Mouse (Mus musculus): Measurements from ENCODE around the gene Vmn1r54. TPM values are rescaled to one million over a fixed set of nuclear protein-coding genes. Genes with fewer than 3 reads are reported as not detected.

The Vmn1r54 gene
- not detected for total RNA-seq (2023)

GRCm38 (mm10) chr6:90246000-90246399 is at the start of gene Vmn1r54:
Vmn1r54 (plus strand) TSS chr6:90246300.

DNA sequence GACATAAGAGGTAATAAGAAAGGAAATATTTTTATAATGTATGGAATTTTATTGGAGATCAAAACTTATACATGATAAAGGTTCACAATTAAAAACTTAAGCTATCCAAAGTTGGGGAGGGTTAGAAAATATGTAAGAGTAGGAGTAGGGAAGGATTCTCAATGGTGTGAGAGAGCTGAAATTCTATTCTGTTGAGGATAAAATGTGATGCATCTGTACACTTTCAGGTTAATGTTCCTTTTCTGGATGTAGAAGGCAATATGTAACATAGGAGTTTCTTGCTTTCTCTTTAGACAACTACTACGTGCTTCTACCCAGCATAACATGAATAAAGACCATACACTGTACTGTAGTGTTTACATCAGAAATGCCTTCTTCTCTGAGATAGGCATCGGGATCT is 43.6 kb upstream of the Vmn1r54 start, which contains the start of gene V1ra8:
Gene V1ra8, plus strand, starts transcription at position 301 of the 400 bp plus-strand sequence.

GRCm38 (mm10) chr6:90224338-90224737 is 21.8 kb upstream of the Vmn1r54 start, which contains the start of gene Vmn1r53:
Vmn1r53 (minus strand) TSS chr6:90224438.

DNA sequence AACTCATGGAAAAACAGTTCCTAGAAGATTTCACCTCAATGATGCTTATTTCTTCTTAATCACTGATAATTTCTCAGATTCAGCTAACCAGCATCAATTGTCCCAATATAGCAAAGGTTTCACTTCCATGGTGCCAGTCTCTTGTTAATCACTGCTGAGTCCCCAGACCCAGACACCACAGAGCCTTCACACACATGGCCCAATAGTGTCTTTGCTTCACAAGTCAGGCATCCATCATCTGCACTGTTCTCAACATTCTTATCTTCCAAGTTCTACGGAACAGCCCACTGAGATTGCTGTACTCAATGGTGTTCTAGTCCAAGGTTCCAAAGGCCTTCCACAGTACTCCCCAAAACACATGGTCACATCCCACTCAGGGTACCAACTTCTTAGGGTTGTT is 54.8 kb downstream of the Vmn1r54 start, which contains the start of gene BC048671:
Gene BC048671, plus strand, starts transcription at position 301 of the 400 bp plus-strand sequence.

Other genes with a start within 250 kb of the Vmn1r54 start
- not detected for gene Vmn1r47, start 230.2 kb upstream of the Vmn1r54 start, total RNA-seq (2023)
- not detected for gene Vmn1r48, start 209.5 kb upstream of the Vmn1r54 start, total RNA-seq (2023)
- gene Vmn1r49, start 167.8 kb upstream of the Vmn1r54 start, total RNA-seq (2023), result not detected
- gene Vmn1r50, start 144.9 kb upstream of the Vmn1r54 start, total RNA-seq (2023), result not detected
- gene Vmn1r51, start 123.7 kb upstream of the Vmn1r54 start, total RNA-seq (2023), result not detected
- not detected for gene Vmn1r52, start 71.5 kb upstream of the Vmn1r54 start, total RNA-seq (2023)
- gene V1ra8, start 43.5 kb upstream of the Vmn1r54 start, total RNA-seq (2023), result not detected
- gene Vmn1r53, start 21.9 kb upstream of the Vmn1r54 start, total RNA-seq (2023), result not detected
- gene BC048671, start 54.9 kb downstream of the Vmn1r54 start, total RNA-seq (2023), result not detected
- gene Chst13, start 78.9 kb downstream of the Vmn1r54 start, total RNA-seq (2023), result not detected
- gene Uroc1, start 87.0 kb downstream of the Vmn1r54 start, total RNA-seq (2023), result not detected
- 10 to 100 TPM; 37.9 to 40.0 TPM for gene Zxdc, start 123.2 kb downstream of the Vmn1r54 start, total RNA-seq (2023)
- gene Cfap100, start 182.5 kb downstream of the Vmn1r54 start, total RNA-seq (2023), result not detected
- not detected for gene Klf15, start 216.3 kb downstream of the Vmn1r54 start, total RNA-seq (2023)
- 1 to 10 TPM in 1 of 2 experiments, under 1 TPM in 1; 0.71 to 1.2 TPM for gene Aldh1l1, start 240.1 kb downstream of the Vmn1r54 start, total RNA-seq (2023)